Mouse (Mus musculus) adrenal gland, postnatal 25 days (tissue): ENCODE measurements around the gene Prkab2. TPM values are rescaled to one million over a fixed set of nuclear protein-coding genes. Genes with fewer than 3 reads are reported as not detected.

Experiments used
- DNase-seq: peaks from one replicate; pipeline ENCODE4 v3.0.0; 2021; ENCODE audit warnings: mixed read lengths
- long read RNA-seq: library from polyadenylated mRNA; stranded (forward); transcript quantifications from one replicate; pipeline ENCODE4 v2.0.0, GENCODE M21; 2021
- total RNA-seq: library from RNA; stranded (reverse); gene quantifications from 2 replicates; pipeline ENCODE4 v1.2.3, GENCODE M21; 2021

Gene Prkab2
- total RNA-seq: 9.6 and 11.6 TPM in 2 replicates
- long read RNA-seq, partial matches to known transcripts: 0 of 5 reads
- long read RNA-seq, other reads (novel, unspliced or antisense): 5 of 5 reads

- DNase-seq: peak; percentile 100
Observed at GRCm38 (mm10) chr3:97657655-97658411, at the start of gene Prkab2. Gene Prkab2, plus strand, starts transcription at chr3:97658193.

GRCm38 (mm10) chr3:97609201-97609844 lies 48.7 kb upstream of the Prkab2 start:
- DNase-seq: peak; percentile 37

GRCm38 (mm10) chr3:97609845-97610410 lies 48.1 kb upstream of the Prkab2 start, which contains the start of gene Chd1l:
Gene Chd1l, minus strand, starts transcription at chr3:97610203.
- DNase-seq: peak; percentile 92

- no peak for DNase-seq
Observed at GRCm38 (mm10) chr3:97611021-97611420, 47.0 kb upstream of the Prkab2 start.

GRCm38 (mm10) chr3:97615154-97615553 lies 42.8 kb upstream of the Prkab2 start:
- DNase-seq: no peak

GRCm38 (mm10) chr3:97615933-97616332 lies 42.1 kb upstream of the Prkab2 start:
- DNase-seq: no peak

- DNase-seq: no peak
Observed at GRCm38 (mm10) chr3:97617091-97617825, 40.7 kb upstream of the Prkab2 start.

- no peak for DNase-seq
Observed at GRCm38 (mm10) chr3:97617899-97618298, 40.1 kb upstream of the Prkab2 start.

GRCm38 (mm10) chr3:97620657-97621056 lies 37.3 kb upstream of the Prkab2 start:
- no peak for DNase-seq

GRCm38 (mm10) chr3:97624611-97625010 lies 33.4 kb upstream of the Prkab2 start:
- no peak for DNase-seq

- no peak for DNase-seq
Observed at GRCm38 (mm10) chr3:97627893-97628292, 30.1 kb upstream of the Prkab2 start.

GRCm38 (mm10) chr3:97628391-97629001 lies 29.5 kb upstream of the Prkab2 start, which contains the start of gene Fmo5:
Gene Fmo5, plus strand, starts transcription at chr3:97628804.
- DNase-seq: peak; percentile 73

GRCm38 (mm10) chr3:97629941-97630340 lies 28.1 kb upstream of the Prkab2 start:
- DNase-seq: no peak

GRCm38 (mm10) chr3:97630746-97631145 lies 27.2 kb upstream of the Prkab2 start:
- no peak for DNase-seq

- no peak for DNase-seq
Observed at GRCm38 (mm10) chr3:97631258-97631860, 26.6 kb upstream of the Prkab2 start.

- no peak for DNase-seq
Observed at GRCm38 (mm10) chr3:97633456-97633855, 24.5 kb upstream of the Prkab2 start.

- peak; percentile 45 for DNase-seq
Observed at GRCm38 (mm10) chr3:97634288-97634761, 23.7 kb upstream of the Prkab2 start.

- no peak for DNase-seq
Observed at GRCm38 (mm10) chr3:97641396-97641795, 16.6 kb upstream of the Prkab2 start.

- no peak for DNase-seq
Observed at GRCm38 (mm10) chr3:97642001-97642400, 16.0 kb upstream of the Prkab2 start.

- DNase-seq: no peak
Observed at GRCm38 (mm10) chr3:97648518-97648917, 9.5 kb upstream of the Prkab2 start.

- no peak for DNase-seq
Observed at GRCm38 (mm10) chr3:97649022-97649421, 9.0 kb upstream of the Prkab2 start.
